In genomic region chr5:130273046-130273445, GRCm38 (mm10) we compare ENCODE assay signal across 20 mouse cellular contexts. TPM values are rescaled to one million over a fixed set of nuclear protein-coding genes. Genes with fewer than 3 reads are reported as not detected.
DNase-seq lines count a peak whose midpoint lies in the region; ATAC-seq and TF ChIP-seq lines count a peak whose summit lies in the region.
"Had no signal": no experiment of that assay in that cellular context is flagged by ENCODE, and none has a peak within 500 bp of the region (broad histone marks: within the 10 kb centered on the region; RNA-seq: fewer than 3 reads in every experiment).

No protein-coding gene starts in this region.

- peaks cover 12% of the 10 kb centered on the region for H3K36me3 ChIP-seq in hindbrain, embryonic 16.5 days (ENCODE audit: control insufficient read depth, insufficient read depth, low read length)
- H3K36me3 ChIP-seq in hindbrain, embryonic 10.5 days, result peaks cover 92% of the 10 kb centered on the region
- H3K36me3 ChIP-seq in stomach, embryonic 15.5 days, result peaks cover 19% of the 10 kb centered on the region; the same call in 1 of the 2 replicates
- no peaks in the 10 kb centered on the region for H3K36me3 ChIP-seq in heart, adult 2 months (ENCODE audit: control insufficient read depth, insufficient read depth, low read length)

- no peak for TF ChIP-seq CTCF in heart, adult 2 months (IDR thresholded peaks at IDR 0.05)

- peak; percentile 32 to 62 for DNase-seq in adrenal gland, adult (ENCODE audit: inconsistent age in 2 of 2, low spot score in 1 of 2)
- no peak for DNase-seq in adrenal gland, postnatal 10 days
- no peak for DNase-seq in hindbrain, embryonic 10.5 days (ENCODE audit: low spot score)
- no peak for DNase-seq in layer of hippocampus, adult 11-12 months (ENCODE audit: low spot score)
- DNase-seq in heart, adult 2 months, result no peak
- DNase-seq: adrenal gland, adult 8-10 months; cerebellum, adult 11 months; cerebellum, adult 2 months; cerebellum, adult 9-11 months; forebrain, postnatal 0 days; gastrocnemius, postnatal 10 days; gastrocnemius, postnatal 36 days had no signal

- intact Hi-C loops in heart, adult 2 months (cut with DNase I), result no loop called here

- no peak overlapping the region for H3K4me3 ChIP-seq in hindbrain, embryonic 16.5 days (ENCODE audit: low read length)
- no peak overlapping the region for H3K4me3 ChIP-seq in hindbrain, embryonic 10.5 days
- no peak overlapping the region for H3K4me3 ChIP-seq in stomach, embryonic 15.5 days (replicated peaks)
- no peak overlapping the region for H3K4me3 ChIP-seq in heart, adult 2 months
- H3K4me3 ChIP-seq: embryonic facial prominence, embryonic 12.5 days; embryonic facial prominence, embryonic 15.5 days had no signal

- no peak overlapping the region for H3K4me2 ChIP-seq in hindbrain, embryonic 16.5 days (ENCODE audit: low read length)
- no peak overlapping the region for H3K4me2 ChIP-seq in stomach, embryonic 15.5 days
- H3K4me2 ChIP-seq: embryonic facial prominence, embryonic 12.5 days; embryonic facial prominence, embryonic 15.5 days; heart, embryonic 11.5 days; hindbrain, embryonic 14.5 days had no signal

- no peak overlapping the region for H3K27ac ChIP-seq in hindbrain, embryonic 16.5 days (ENCODE audit: low read depth, low read length)
- H3K27ac ChIP-seq in hindbrain, embryonic 10.5 days, result no peak overlapping the region
- H3K27ac ChIP-seq in stomach, embryonic 15.5 days, result no peak overlapping the region
- H3K27ac ChIP-seq in heart, adult 2 months, result no peak overlapping the region
- H3K27ac ChIP-seq: embryonic facial prominence, embryonic 12.5 days; embryonic facial prominence, embryonic 15.5 days; hindbrain, embryonic 14.5 days had no signal

- 90% methylated on average over 6 of the region's 6 CpGs for WGBS in hindbrain, embryonic 16.5 days
- WGBS in hindbrain, embryonic 10.5 days, result 96% methylated on average over 6 of the region's 6 CpGs
- 76% methylated on average over 6 of the region's 6 CpGs for WGBS in stomach, embryonic 15.5 days
- 96% methylated on average over 6 of the region's 6 CpGs for WGBS in heart, adult 2 months

- no peaks in the 10 kb centered on the region for H3K27me3 ChIP-seq in hindbrain, embryonic 16.5 days (replicated peaks; ENCODE audit: control insufficient read depth, insufficient read depth, low read length)
- H3K27me3 ChIP-seq in hindbrain, embryonic 10.5 days (ENCODE audit: insufficient read depth, poor library complexity, severe bottlenecking), result no peaks in the 10 kb centered on the region
- no peaks in the 10 kb centered on the region for H3K27me3 ChIP-seq in stomach, embryonic 15.5 days (replicated peaks)
- no peaks in the 10 kb centered on the region for H3K27me3 ChIP-seq in heart, adult 2 months (ENCODE audit: control insufficient read depth, insufficient read depth, low read length)
- H3K27me3 ChIP-seq: embryonic facial prominence, embryonic 12.5 days; embryonic facial prominence, embryonic 15.5 days had no signal

- no peak for TF ChIP-seq POLR2A in heart, adult 2 months (IDR thresholded peaks at IDR 0.05; ENCODE audit: insufficient read depth, low read depth, low read length)

- no peak overlapping the region for H3K9ac ChIP-seq in hindbrain, embryonic 16.5 days (ENCODE audit: low read depth, low read length)
- no peak overlapping the region for H3K9ac ChIP-seq in stomach, embryonic 15.5 days
- H3K9ac ChIP-seq in heart, adult 2 months (ENCODE audit: low read depth, low read length), result no peak overlapping the region
- H3K9ac ChIP-seq: embryonic facial prominence, embryonic 12.5 days; embryonic facial prominence, embryonic 15.5 days; forebrain, postnatal 0 days; hindbrain, embryonic 14.5 days had no signal

- TF ChIP-seq EP300 in heart, adult 2 months (IDR thresholded peaks at IDR 0.05; ENCODE audit: insufficient read depth, low read depth, low read length), result no peak

- H3K79me2 ChIP-seq in heart, adult 2 months (replicated peaks; ENCODE audit: control insufficient read depth, insufficient read depth, low read length), result no peaks in the 10 kb centered on the region

- ATAC-seq in hindbrain, embryonic 16.5 days, result 0 out of 2 replicates have a peak, but pooled peaks have one; percentile 17
- peak; percentile 37; the same call in 1 of the 2 replicates for ATAC-seq in stomach, embryonic 15.5 days (ENCODE audit: insufficient read depth, low FRiP score, low read depth)
- ATAC-seq: activated CD4-positive, CD25-positive, alpha-beta regulatory T cell, adult 4 months; forebrain, embryonic 14.5 days; forebrain, postnatal 0 days had no signal

- no peaks in the 10 kb centered on the region for H3K9me3 ChIP-seq in hindbrain, embryonic 16.5 days (ENCODE audit: control insufficient read depth, low read length)
- no peaks in the 10 kb centered on the region for H3K9me3 ChIP-seq in hindbrain, embryonic 10.5 days
- H3K9me3 ChIP-seq in stomach, embryonic 15.5 days, result no peaks in the 10 kb centered on the region
- H3K9me3 ChIP-seq: embryonic facial prominence, embryonic 12.5 days; embryonic facial prominence, embryonic 15.5 days had no signal

- no peaks in the 10 kb centered on the region for H3K4me1 ChIP-seq in hindbrain, embryonic 16.5 days (ENCODE audit: control insufficient read depth, insufficient read depth, low read depth, low read length)
- H3K4me1 ChIP-seq in hindbrain, embryonic 10.5 days (replicated peaks), result no peaks in the 10 kb centered on the region
- H3K4me1 ChIP-seq in stomach, embryonic 15.5 days, result no peaks in the 10 kb centered on the region
- no peaks in the 10 kb centered on the region for H3K4me1 ChIP-seq in heart, adult 2 months (ENCODE audit: control insufficient read depth, insufficient read depth, low read length)
- H3K4me1 ChIP-seq: embryonic facial prominence, embryonic 12.5 days; embryonic facial prominence, embryonic 15.5 days had no signal

RNA-seq across cellular contexts. Expression of gene Tyw1, which starts 17.6 kb away (rescaled TPM):
- 10 to 100 TPM; 17.8 to 21.4 TPM for total RNA-seq in adrenal gland, postnatal 10 days (2021)
- 22.0 and 23.5 TPM in 2 replicates for polyA plus RNA-seq in hindbrain, embryonic 16.5 days (2015; fragmentation: Nextera tagmentation; extraction: Ambion mirVana)
- 32.9 and 33.7 TPM in 2 replicates for polyA plus RNA-seq in hindbrain, embryonic 10.5 days (2016; fragmentation: Nextera tagmentation; extraction: Ambion mirVana)
- 22.6 and 23.4 TPM in 2 replicates for polyA plus RNA-seq in stomach, embryonic 15.5 days (2015; fragmentation: Nextera tagmentation; extraction: Ambion mirVana)
- 1 to 10 TPM; 7.0 to 9.8 TPM for total RNA-seq in heart, adult 2 months (2021)
- polyA plus RNA-seq in heart, adult 2 months (2012; rRNA removed), result 5.1 and 5.7 TPM in 2 replicates

RNA-seq across cellular contexts. Expression of gene Sbds, which starts 17.7 kb away (rescaled TPM):
- 10 to 100 TPM; 65.6 to 68.5 TPM for total RNA-seq in adrenal gland, postnatal 10 days (2021)
- polyA plus RNA-seq in hindbrain, embryonic 16.5 days (2015; fragmentation: Nextera tagmentation; extraction: Ambion mirVana), result 56.1 and 64.4 TPM in 2 replicates
- 64.4 and 77.3 TPM in 2 replicates for polyA plus RNA-seq in hindbrain, embryonic 10.5 days (2016; fragmentation: Nextera tagmentation; extraction: Ambion mirVana)
- 69.4 and 70.7 TPM in 2 replicates for polyA plus RNA-seq in stomach, embryonic 15.5 days (2015; fragmentation: Nextera tagmentation; extraction: Ambion mirVana)
- total RNA-seq in heart, adult 2 months (2021), result 10 to 100 TPM; 45.8 to 48.7 TPM
- 22.0 and 25.4 TPM in 2 replicates for polyA plus RNA-seq in heart, adult 2 months (2012; rRNA removed)

RNA-seq across cellular contexts. Expression of gene Tmem248, which starts 56.2 kb away (rescaled TPM):
- 10 to 100 TPM; 48.6 to 54.3 TPM for total RNA-seq in adrenal gland, postnatal 10 days (2021)
- 26.0 and 26.6 TPM in 2 replicates for polyA plus RNA-seq in hindbrain, embryonic 16.5 days (2015; fragmentation: Nextera tagmentation; extraction: Ambion mirVana)
- polyA plus RNA-seq in hindbrain, embryonic 10.5 days (2016; fragmentation: Nextera tagmentation; extraction: Ambion mirVana), result 33.6 and 38.0 TPM in 2 replicates
- 37.3 and 43.1 TPM in 2 replicates for polyA plus RNA-seq in stomach, embryonic 15.5 days (2015; fragmentation: Nextera tagmentation; extraction: Ambion mirVana)
- 10 to 100 TPM; 35.7 to 46.1 TPM for total RNA-seq in heart, adult 2 months (2021)
- 20.8 and 26.1 TPM in 2 replicates for polyA plus RNA-seq in heart, adult 2 months (2012; rRNA removed)

Comparison
In these comparisons a context has a peak if more than half of its experiments do, and no peak if none do; other contexts are left out.
1. DNase-seq: peak in adrenal gland, adult (2 of 2); none in adrenal gland, postnatal 10 days (single experiment), hindbrain, embryonic 10.5 days (single experiment), layer of hippocampus, adult 11-12 months (single experiment) and heart, adult 2 months (0 of 2).